Mouse (Mus musculus) G1E-ER4 (cell line): ENCODE data around the gene Nr5a2. TPM values are rescaled to one million over a fixed set of nuclear protein-coding genes. Genes with fewer than 3 reads are reported as not detected.

Experiments
- GATA1 ChIP-seq: IDR thresholded peaks from one replicate; pipeline ENCODE4 v1.8.0; 2012; ENCODE audit warnings: low read length, inconsistent platforms
- polyA plus RNA-seq: library from polyadenylated mRNA; stranded (reverse); fragments of >175 nt; gene quantifications from 2 replicates; pipeline ENCODE4 v1.2.3, GENCODE M21; 2012

The Nr5a2 gene
- polyA plus RNA-seq, 1 experiment: 0.05 TPM

GRCm38 (mm10) chr1:136953444-136954107 is 6.7 kb downstream of the Nr5a2 start:
- no peak for TF ChIP-seq GATA1

GRCm38 (mm10) chr1:136952609-136953311 is 7.5 kb downstream of the Nr5a2 start:
- no peak for TF ChIP-seq GATA1

GRCm38 (mm10) chr1:136951946-136952531 is 8.2 kb downstream of the Nr5a2 start:
- no peak for TF ChIP-seq GATA1

- no peak for TF ChIP-seq GATA1
Observed at GRCm38 (mm10) chr1:136951155-136951650, 9.0 kb downstream of the Nr5a2 start.

GRCm38 (mm10) chr1:136949323-136949741 is 10.9 kb downstream of the Nr5a2 start:
- TF ChIP-seq GATA1: no peak

- TF ChIP-seq GATA1: no peak
Observed at GRCm38 (mm10) chr1:136948511-136949275, 11.6 kb downstream of the Nr5a2 start.

- TF ChIP-seq GATA1: no peak
Observed at GRCm38 (mm10) chr1:136948127-136948422, 12.2 kb downstream of the Nr5a2 start.

GRCm38 (mm10) chr1:136947394-136948126 is 12.7 kb downstream of the Nr5a2 start:
- no peak for TF ChIP-seq GATA1

GRCm38 (mm10) chr1:136946806-136947393 is 13.3 kb downstream of the Nr5a2 start:
- no peak for TF ChIP-seq GATA1

GRCm38 (mm10) chr1:136946404-136946803 is 13.8 kb downstream of the Nr5a2 start:
- no peak for TF ChIP-seq GATA1

GRCm38 (mm10) chr1:136945876-136946275 is 14.4 kb downstream of the Nr5a2 start:
- TF ChIP-seq GATA1: no peak

GRCm38 (mm10) chr1:136945426-136945825 is 14.8 kb downstream of the Nr5a2 start:
- TF ChIP-seq GATA1: no peak

- TF ChIP-seq GATA1: no peak
Observed at GRCm38 (mm10) chr1:136940603-136941002, 19.6 kb downstream of the Nr5a2 start.

GRCm38 (mm10) chr1:136939220-136939619 is 21.0 kb downstream of the Nr5a2 start:
- TF ChIP-seq GATA1: no peak

- TF ChIP-seq GATA1: no peak
Observed at GRCm38 (mm10) chr1:136935960-136936324, 24.3 kb downstream of the Nr5a2 start.
